Mouse (Mus musculus) gonadal fat pad, adult 2 months (tissue): ENCODE measurements around the gene Cep19. TPM values are rescaled to one million over a fixed set of nuclear protein-coding genes. Genes with fewer than 3 reads are reported as not detected.
"Not testable (repeated sequence)": the region's sequence is repeated elsewhere in the genome, so short reads cannot be mapped to it uniquely, and the experiment has no call there.

Experiments
- DNase-seq: peaks from one replicate; pipeline ENCODE4 v3.0.0-alpha.2; 2012; ENCODE audit warnings: low read depth
- polyA plus RNA-seq: library from polyadenylated mRNA; depleted of rRNA; stranded (reverse); fragments of >200 nt; gene quantifications from 2 replicates; pipeline ENCODE4 v1.2.3, GENCODE M21; 2012; rRNA removed

The Cep19 gene
- 7.9 and 8.5 TPM in 2 replicates for polyA plus RNA-seq

DNA sequence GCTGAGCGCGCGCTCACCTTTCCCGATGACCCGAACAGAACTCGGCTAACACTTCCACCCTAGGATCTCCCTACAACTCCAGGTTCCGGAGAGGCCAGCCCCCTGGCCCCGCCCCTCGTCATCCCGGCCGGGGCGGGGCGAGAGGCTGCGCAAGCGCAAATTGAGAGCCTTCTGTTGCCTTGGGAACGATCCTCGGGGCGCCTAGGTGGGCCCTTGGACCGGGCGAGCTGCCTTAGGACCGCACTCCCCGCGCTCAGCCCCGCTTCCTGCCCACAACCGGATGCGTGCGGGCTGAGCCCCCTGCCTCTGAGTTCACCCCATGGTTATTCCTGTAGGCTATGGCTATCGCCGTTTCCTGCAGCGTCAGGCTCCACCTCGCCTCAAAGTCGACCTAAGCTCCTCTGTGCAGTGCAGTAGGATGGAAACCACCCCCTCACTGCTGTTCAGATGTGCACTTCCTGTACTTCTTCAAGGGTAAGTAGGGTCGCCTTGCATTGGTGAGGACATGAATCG lies at the start of gene Cep19, which contains the start of gene Pigx:
Gene Cep19 (plus strand): TSS at position 163 of the 513 bp plus-strand sequence.
Gene Pigx (minus strand): TSS at position 103 of the 513 bp plus-strand sequence.
- DNase-seq, result no peak

DNA sequence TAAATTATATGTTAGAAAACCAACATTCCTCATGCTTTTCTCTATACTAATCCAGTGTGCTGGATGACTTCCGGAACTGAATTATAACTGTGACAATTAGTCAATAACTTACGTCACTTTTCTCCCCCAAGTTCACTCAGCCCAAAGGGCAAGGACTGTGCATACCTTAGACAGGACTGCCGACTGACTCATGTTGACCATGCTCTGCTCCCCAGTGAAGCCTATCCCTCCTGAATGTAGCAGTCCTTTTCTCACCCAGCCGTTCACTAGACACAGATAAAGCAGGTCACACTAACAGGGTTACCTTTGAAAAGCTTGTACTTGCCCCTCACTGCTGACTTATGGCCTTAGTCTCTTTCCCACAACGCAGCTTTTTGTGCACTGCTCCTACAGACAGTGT lies 40.8 kb upstream of the Cep19 start:
- no peak for DNase-seq

DNA sequence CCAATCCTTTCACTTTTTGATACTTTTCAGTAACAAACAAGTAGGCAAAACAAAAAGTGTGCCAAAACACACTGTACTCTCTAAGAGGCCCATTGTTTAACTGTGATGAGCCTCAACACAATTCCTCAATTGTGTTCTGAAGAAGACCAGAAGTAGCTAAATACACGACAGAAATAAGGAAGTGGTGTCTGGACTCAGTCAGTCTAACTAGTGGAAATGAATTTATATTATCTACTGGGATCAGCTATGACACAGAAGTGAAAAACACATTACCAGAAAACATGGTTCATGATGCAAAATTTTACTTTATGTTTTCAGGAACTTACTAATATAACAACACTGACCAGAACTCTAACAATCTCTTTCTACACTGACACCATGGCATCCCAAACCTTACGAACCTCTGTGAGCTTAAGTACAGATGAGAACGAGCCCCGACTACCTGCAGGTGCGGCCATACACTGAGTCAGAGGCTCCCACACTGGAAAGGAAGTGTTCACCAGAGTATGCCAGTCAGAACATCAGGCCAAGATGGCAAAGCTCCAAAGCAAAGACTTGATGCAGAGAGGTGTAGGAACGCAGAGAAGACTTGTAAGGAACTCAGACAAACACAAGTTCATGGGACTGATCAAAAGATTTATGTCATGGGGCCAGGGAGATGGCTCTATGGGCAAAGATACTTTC lies 39.6 kb upstream of the Cep19 start:
- no peak for DNase-seq

DNA sequence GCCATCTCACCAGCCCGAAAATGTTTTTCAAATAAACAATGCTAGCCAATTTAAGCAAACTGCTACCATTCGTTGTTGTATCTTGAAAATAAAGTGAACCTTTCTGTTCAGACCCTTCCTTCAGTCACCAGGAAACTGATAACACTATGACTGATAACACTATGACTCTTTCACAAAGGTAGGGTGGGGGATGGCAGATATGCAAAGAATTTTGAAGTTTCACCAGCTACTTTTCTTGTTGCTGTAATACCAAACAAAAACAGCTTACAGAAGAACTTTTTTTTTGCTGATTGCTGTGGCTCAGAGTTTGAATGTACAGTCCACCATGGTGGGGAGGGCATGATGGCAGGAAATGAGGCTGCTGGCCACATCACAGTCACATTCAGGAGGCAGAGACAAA lies 37.4 kb upstream of the Cep19 start:
- DNase-seq, result no peak

DNA sequence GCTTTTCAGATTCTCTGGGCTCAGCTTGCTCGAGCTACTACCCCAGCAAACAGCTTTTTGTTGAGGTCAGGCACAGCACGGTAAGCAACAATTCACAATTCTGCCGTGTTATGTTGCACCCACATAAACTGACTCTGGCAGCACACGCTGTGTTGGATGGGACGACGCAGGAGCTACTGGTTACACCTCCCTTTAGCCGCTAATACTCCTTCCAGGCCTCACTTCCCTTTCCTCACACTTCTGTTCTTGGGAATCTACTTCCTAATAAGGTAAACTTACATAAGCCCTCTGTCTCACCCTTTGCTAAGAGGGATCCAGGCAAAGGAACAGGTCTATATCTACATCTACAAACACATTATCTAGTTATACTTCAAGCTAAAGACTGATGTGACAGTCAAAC lies 35.7 kb upstream of the Cep19 start:
- DNase-seq, result no peak

DNA sequence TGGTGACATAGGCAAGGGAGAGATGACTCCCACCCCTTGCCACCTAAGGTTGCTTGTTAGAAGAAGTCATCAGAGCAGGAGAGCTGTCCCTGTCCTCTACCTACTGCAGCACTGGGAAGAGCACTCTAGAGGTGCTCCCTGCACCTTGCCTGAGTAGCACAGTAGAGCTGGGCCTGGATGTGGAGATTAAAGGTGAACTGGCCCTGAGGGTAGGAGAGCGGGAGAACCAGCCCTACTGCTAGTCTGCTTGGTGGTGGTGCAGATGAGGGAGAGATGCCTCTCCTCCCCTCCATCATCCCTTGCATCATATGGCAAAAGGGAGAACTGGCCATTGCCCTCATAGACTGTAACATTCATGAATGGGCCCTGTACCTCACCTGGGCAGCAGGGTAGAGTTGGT lies 32.7 kb upstream of the Cep19 start:
- DNase-seq, result no peak

DNA sequence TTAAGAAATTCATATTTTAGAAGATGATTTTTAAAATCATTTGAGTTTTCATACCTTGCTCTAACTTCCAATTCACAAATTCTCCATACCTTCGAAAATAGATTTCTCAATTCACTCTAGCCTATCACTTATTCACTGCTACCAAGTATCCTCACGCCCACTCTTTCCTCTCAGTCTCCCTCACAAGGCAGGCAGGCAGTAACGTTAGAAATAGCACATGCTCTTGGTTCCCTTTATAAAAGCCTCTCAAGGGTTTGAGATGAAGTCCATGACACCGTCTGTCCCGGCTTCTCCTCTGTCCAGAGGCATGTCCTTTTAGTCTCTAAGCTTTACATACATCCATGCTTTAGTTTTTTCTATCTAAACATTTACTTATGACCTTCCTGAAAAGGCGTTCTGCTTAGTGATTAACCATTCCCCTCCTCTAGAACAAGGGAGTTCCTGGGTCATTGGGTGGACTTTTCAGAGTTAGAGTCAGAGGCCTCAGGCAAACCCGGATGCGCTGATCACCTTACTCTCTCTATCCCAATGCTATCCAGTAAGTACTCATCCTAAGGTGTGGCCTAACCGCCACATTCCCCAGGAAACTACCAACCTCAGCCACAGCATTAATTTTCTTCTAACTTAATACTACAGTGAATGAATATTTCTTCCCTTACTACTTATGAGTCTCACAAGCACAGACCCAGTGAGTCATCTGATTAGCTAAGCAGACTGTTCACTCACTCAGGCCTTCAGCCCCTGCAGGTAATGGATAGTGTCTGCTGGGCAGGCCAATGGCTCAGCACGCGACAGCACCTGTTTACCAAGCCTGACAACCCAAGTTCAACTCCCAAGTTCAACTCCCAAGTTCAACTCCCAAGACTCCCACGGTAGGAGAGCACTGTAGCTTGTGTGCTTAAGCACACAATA lies 31.0 kb upstream of the Cep19 start:
- DNase-seq, result no peak

DNA sequence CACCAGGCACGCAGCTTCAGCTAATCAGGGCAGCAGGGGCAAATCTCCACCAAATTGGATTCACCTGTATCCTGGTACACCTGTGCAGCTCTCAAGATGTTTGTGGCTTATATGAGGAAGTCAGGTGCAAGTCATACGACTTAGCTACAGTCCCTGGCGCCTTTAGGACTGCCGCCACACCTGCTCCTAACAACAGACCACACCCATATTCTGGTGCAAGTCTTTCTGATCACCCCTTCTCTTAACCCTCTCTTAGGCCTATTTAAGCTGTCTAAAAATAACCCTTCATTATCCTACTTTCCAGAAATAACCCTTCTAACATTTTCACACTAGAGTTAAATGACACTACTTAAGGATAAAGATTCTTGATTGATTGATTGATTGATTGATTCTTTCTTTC lies 29.5 kb upstream of the Cep19 start:
- DNase-seq, result not testable (repeated sequence)

DNA sequence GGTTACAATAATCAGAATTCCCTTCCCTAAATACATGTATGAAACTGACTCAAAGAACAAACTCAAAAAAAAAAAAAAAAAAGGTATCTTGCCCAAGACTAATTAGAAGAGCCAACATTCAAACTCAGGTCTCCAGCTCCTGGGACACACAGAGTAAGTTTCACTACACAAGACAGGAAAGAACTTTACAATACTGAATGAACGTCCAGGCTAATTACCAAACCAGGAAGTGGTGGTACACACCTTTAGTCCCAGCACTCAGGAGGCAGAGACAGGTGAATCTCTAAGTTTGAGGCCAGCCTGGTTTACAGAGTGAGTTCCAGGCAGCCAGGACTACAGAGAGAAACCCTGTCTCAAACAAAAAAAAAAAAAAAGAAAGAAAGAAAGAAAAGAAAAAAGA lies 23.8 kb upstream of the Cep19 start:
- DNase-seq, result no peak

DNA sequence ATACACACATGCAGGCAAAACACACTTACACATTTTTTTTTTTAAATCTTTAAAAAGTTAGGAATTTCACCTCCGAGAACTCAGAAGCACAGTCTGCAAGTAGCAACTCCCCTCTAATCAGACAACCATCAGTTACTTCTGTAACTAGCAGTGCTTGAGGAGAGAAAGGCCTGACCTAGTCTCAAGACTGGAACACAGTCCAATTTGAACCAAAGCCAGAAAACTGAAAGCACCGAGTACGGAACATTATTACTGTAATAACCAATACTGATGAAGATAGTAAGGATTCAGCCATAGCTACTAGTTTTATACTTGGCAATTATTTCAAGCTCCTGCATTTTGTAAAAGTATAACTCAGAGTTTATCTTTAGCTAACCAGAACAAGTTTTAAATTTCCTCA lies 23.2 kb upstream of the Cep19 start:
- no peak for DNase-seq

DNA sequence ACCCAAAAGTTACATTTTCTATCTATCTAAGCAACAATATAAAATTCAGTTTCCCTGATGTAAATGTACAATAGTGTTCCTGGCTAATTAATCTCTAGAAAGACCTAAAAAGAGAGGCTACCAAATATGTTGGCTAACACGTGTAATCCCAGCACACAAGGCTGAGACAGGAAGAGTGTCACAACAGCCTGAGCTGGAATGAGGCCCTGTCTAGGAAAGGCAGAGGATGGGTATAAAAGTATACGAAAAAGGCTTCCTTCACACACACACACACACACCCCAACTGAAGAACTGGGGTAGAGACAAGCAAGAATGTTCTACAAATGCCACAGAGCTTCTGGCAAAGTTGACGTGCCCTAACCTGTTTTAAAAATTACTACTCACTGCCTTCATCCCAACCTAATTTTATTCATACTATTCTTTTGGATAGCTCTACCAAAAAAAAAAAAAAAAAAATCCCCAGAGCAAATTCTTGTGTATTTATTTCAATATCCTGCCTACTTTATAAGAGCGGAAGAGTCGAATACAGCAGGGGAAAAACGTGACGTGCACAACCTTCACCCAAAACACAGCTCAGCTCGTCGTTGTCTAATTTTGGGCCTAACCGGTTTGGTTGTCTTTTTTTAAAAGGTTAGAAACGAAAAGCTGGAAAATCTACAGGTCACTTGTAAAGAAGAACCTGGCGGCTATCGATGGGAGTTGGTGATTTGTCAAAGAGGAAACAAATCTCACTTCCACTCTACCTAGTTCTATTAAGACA lies 21.8 kb upstream of the Cep19 start:
- no peak for DNase-seq

DNA sequence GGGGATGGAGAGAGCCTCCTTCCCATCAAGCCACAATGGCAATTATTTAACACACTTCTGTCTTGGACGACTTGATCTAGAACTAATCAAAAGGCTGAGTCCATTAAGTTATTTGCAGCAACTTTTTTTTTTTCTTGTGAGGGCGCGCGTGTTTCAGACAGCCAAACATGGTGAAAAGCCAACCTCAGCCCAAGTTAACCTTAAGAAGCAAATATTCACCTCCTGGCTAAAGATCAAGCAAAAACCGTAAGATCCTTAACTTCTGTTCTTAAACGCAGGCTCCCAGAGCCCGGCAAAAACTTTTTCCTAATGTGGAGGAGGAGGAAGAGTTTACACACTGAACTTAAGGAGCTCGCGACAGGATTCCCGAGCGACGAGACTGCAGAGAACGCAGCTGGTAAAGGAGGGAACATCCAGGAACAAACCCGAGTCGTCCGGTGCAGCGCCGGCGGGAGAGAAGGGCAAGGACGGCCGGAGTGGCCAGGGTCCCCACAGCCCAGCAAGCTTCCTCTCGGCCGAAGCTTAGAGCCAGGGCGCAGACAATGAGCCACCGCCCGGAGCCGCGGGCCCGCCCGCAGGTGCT lies 21.1 kb upstream of the Cep19 start:
- no peak for DNase-seq

DNA sequence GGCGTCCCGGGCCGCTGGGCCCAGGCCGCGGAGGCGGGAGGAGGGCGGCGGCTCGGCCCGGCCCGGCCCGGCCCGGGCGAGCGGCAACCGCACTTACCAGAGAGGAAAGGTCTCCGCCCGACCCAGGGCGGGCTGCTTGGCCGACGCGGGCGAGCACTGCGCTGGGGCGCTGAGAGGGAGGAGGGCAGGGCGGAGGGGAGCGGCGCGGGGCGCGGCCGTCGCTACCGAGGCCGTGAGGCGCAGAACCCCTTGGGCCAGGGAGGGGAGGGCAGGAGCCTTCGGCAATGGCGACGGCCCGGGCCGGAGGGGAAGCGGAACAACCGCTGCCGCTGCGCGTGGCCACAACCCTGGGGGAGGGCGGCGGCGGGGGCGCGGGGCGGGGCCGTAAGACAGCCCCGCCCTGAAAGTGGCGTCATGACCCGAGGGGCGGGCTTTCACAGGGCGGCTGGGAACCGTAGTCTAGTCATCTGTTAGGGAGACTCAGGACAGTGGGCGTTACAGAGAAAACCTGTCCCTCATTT lies 20.5 kb upstream of the Cep19 start, which contains the start of gene Pak2:
Gene Pak2 (minus strand): TSS at position 352 of the 521 bp plus-strand sequence.
- no peak for DNase-seq

DNA sequence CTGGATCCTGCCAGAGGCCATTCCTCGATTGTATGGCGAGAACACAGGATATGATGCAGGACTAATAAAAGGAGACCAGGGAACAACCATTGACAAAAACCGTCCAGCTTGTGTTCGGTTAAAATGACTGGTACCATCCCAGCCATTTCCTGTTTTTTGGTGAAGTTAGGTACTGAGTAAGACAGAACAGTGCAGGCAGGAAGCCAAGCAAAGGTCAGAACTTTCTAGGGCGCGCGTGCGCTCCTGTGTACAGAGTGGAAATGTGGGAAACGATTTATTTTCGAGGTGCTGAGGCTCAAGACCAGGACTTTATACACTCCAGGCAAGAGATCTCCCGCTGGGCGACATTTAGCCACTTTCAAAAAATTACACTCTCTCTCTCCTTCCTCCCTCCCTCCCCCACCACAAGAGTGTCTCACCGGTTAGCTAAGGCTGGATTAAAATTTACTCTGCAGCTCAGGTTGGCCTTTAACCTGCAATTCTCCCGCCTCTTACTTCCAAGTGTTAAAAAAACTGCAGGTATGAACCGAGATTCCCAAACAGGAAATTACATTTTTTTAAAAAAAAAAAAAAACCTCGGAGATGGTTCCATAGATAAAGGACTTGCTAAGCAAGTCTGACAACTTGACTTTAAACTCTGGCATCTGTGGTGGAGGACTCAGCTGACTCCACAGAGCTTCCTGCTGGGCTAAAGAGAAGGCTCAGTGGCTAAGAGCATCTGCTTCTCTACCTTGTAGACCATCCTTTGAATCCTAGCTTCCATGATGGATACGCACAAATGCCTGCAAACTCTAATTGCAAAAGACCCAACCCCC lies 11.8 kb upstream of the Cep19 start:
- no peak for DNase-seq

DNA sequence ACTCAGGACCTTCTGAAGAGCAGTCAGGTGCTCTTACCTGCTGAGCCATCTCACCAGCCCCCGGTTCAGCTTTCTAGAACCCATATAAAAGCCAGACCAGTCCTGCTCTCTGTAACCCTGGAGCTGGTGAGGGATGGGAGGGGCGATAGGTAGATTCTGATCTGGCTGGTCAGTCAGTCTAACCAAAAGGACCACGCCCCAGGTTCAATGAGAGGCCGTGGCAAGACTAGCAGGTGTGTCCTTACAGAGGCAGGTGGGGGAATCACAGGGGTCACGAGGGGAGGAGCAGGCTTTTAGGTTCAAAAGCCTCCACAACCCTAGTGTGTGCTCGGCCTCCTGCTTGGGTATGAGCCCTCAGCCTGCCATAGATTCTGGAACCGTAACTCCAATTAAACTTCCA lies 8.1 kb upstream of the Cep19 start:
- DNase-seq, result no peak

DNA sequence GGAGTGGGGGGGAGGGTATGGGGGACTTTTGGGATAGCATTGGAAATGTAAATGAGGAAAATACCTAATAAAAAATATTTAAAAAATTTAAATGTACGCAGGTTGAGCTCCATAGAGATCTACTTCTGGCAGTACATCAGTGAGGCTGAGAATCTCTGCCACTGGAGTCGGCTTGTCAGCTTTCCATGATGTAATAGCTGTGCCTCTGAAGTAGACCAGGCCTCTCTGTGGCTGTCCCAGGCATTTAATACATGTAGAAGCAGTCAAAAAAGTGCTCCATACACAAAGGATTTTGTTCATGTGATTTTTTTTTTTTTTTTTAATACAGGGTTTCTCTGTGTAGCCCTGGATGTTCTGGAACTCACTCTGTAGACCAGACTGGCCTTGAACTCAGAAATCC lies 1.8 kb upstream of the Cep19 start:
- DNase-seq, result not testable (repeated sequence)

DNA sequence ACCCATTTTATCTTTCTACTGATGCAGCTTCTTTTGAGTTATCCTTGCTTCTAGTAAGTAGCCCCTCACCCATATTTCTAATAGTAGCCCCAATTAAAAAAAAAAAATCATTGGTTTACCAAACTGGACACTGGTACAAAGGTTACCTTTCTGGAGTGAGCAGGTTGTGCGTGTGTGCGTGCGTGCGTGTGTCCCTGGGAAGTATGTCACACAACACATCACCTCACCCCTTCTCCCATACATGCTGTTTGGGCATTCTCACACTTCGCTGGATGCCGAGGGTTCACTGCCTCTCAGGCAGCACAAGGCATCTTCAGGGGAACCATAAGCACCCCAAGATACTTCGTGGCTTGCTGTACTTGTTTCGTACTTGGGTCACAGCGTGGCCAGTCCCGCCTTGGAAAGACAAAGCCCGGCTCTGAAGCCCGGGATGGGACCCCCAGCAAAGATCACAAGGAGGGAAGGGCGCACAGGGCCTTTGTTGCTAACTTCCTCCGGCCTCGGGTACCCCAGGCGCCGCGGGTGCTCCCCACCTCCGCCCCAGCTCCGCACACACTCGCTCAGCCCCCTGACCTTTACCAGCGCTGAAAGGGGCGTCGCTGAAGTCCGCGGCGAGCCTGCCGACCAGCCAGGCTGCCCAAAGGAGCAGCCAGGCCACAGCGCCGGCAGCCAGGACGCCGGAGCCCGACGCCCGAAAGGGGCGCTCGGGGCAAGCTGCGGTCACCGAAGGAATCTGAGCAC lies 533 bp upstream of the Cep19 start:
- no peak for DNase-seq

DNA sequence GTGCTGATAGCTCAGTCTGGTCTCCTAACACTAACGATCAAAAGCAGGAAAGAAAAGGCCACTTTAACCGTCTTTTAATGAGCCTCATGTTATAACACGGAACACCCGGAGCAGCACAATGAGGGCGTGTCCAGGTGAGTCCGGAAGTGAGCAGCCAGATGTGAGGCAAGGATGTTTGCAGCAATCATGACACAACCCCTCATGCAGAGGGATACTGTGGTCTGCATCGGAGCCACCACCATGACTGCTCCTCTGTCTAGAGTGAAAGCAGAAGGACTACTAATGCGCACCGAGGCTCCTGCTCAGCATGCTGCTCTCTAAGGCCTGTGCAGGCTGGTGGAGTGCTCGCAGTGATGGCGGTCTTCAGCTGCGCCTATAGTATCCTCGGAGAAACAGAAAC lies 2.7 kb downstream of the Cep19 start:
- DNase-seq, result no peak

DNA sequence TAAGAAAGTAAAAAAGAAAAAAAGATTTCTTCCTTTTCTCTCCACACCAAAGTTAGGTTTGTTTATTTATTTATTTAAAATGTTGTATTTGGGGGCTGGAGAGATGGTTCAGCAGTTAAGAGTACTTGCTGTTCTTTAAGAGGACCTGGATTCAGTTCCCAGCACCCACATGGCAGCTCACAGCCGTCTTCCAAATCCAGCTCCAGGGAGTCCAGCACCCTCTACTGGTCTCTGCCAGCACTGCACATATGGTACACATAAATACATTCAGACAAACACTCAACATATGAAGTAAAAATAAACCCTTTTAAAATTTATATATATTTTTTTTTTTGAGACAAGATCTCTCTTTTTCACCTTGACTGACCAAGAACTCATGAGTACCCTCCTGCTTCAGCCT lies 6.1 kb downstream of the Cep19 start:
- DNase-seq, result no peak
